Mouse (Mus musculus) liver, embryonic 11.5 days (tissue): ENCODE data around the gene Arid2. TPM values are rescaled to one million over a fixed set of nuclear protein-coding genes. Genes with fewer than 3 reads are reported as not detected.
A peak's percentile ranks its signal among the peaks of the same experiment; 100 is the strongest.
"Not testable (repeated sequence)": the region's sequence is repeated elsewhere in the genome, so short reads cannot be mapped to it uniquely, and the experiment has no call there.

ENCODE experiments used
- ATAC-seq: fragments of 200-750 bp; cut with Nextera tagmentation; replicated peaks from 2 replicates; pipeline ENCODE4 v1.8.0; 2017; ENCODE audit warnings: moderate number of reproducible peaks, mild to moderate bottlenecking, moderate TSS enrichment, moderate library complexity; ENCODE audit not compliant: low FRiP score
- DNase-seq: peaks from one replicate; pipeline ENCODE4 v3.0.0-alpha.2; 2017; ENCODE audit warnings: low spot score
- H3K27ac ChIP-seq: fragments of 300-500 bp; sonication (generic); 2 replicates; pipeline ENCODE4 v1.5.1; 2014; ENCODE audit warnings: mild to moderate bottlenecking, low read depth, low read length, control low read depth
- H3K27me3 ChIP-seq: fragments of 300-500 bp; sonication (generic); replicated peaks from 2 replicates; pipeline ENCODE4 v1.6.1; 2014; ENCODE audit warnings: low read length, mixed read lengths; ENCODE audit not compliant: control insufficient read depth, insufficient read depth
- H3K36me3 ChIP-seq: fragments of 300-500 bp; sonication (generic); 2 replicates; pipeline ENCODE4 v1.6.1; 2014; ENCODE audit warnings: mild to moderate bottlenecking, low read length, moderate library complexity, mixed read lengths; ENCODE audit not compliant: control insufficient read depth, insufficient read depth
- H3K4me1 ChIP-seq: fragments of 300-500 bp; sonication (generic); replicated peaks from 2 replicates; pipeline ENCODE4 v1.6.1; 2014; ENCODE audit warnings: low read length, mixed read lengths; ENCODE audit not compliant: control insufficient read depth, insufficient read depth
- H3K4me2 ChIP-seq: fragments of 300-500 bp; sonication (generic); 2 replicates; pipeline ENCODE4 v1.6.1; 2014; ENCODE audit warnings: mild to moderate bottlenecking, control low read depth, moderate library complexity
- H3K4me3 ChIP-seq: fragments of 300-500 bp; sonication (generic); 2 replicates; pipeline ENCODE4 v1.5.1; 2014; ENCODE audit warnings: low read depth, low read length, control low read depth
- H3K9ac ChIP-seq: fragments of 300-500 bp; sonication (generic); 2 replicates; pipeline ENCODE4 v1.6.1; 2014; ENCODE audit warnings: low read depth, low read length, control low read depth
- H3K9me3 ChIP-seq: fragments of 300-500 bp; sonication (generic); 2 replicates; pipeline ENCODE4 v1.6.1; 2016; ENCODE audit warnings: low read length, inconsistent platforms, mixed read lengths; ENCODE audit not compliant: control insufficient read depth
- WGBS: fragments of 180-500 bp; shearing (Covaris S2); extraction: QIAGEN DNeasy Blood & Tissue Kit; methylation state at CpG from one replicate; pipeline ENCODE4 v1.1.7; 2014; 5-methylcytosine and 5-hydroxymethylcytosine counted together
- polyA plus RNA-seq: library from polyadenylated mRNA; unstranded; fragments of >200 nt; fragmentation: Nextera tagmentation; extraction: Ambion mirVana; gene quantifications from 2 replicates; pipeline ENCODE4 v1.2.1, GENCODE M21; 2014

The Arid2 gene
- polyA plus RNA-seq = 24.8 and 25.8 TPM in 2 replicates

DNA sequence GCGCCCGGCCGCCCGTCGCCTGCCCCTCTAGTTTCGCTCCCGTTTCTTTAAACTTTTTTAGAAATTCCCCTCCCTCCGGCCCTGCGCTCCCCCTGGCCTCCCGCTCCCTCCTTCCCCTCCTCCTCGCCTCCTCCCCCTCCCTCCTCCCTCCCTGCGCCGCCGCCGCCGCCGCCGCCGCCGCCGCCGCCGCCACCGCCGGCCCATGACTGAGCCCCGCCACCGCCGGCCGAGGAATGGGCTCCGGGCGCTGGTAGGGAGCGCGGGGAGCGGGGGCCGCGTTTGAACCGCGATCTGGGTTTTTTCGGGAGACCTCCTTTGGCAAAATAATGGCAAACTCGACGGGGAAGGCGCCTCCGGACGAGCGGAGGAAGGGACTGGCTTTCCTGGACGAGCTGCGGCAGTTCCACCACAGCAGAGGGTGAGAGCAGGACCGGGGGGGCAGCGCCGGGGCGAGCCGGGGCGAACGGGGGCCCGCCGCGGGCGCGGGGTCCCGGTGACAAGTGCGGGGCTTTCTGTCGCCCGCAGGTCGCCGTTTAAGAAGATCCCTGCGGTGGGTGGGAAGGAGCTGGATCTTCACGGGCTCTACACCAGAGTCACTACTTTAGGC, at the start of gene Arid2:
TSS of gene Arid2 (plus strand) at position 150 of the 607 bp plus-strand sequence.
- peak within 1 kb of the TSS; percentile 100 for H3K27ac ChIP-seq
- H3K27me3 ChIP-seq = no peaks in the 10 kb centered on the region
- WGBS = 0% methylated on average over 59 of the region's 67 CpGs
- peak within 1 kb of the TSS; percentile 76 for H3K4me2 ChIP-seq
- no peaks in the 10 kb centered on the region for H3K36me3 ChIP-seq
- peak within 1 kb of the TSS; percentile 95 for H3K4me3 ChIP-seq
- peak within 1 kb of the TSS; percentile 100 for H3K9ac ChIP-seq
- DNase-seq = peak; percentile 82
- peak; percentile 49 for ATAC-seq
- H3K4me1 ChIP-seq = peaks cover 18% of the 10 kb centered on the region
- H3K9me3 ChIP-seq = no peaks in the 10 kb centered on the region

DNA sequence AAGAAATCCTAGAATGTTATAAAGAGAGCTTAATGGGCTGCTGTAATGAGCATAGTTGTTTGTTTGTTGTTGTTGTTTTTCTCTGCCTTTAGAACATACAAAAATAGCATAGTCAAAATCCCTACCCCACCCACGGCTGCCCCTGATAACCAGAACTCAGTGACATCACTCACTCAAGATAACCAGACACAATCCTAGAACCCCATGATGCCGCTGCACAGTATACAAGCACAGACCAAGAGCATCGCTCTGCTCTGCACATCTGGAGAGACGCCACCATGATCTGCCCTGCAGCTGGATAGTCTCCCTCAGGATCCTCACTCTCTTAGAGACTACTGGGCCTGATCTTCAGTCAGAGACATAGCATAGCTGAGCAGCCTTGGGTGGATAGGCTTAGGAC, 49.2 kb upstream of the Arid2 start:
- Histone ChIP-seq H3K36me3 (no peaks in the 10 kb centered on the region), H3K9ac (no peak overlapping the region), H3K4me1 (peaks cover 2% of the 10 kb centered on the region; the same call in 1 of the 2 replicates), H3K27ac (no peak overlapping the region), H3K27me3 (no peaks in the 10 kb centered on the region), H3K9me3 (no peaks in the 10 kb centered on the region), H3K4me2 (no peak overlapping the region), H3K4me3 (no peak overlapping the region)
- WGBS = 73% methylated on average over 4 of the region's 4 CpGs
- ATAC-seq (peak; percentile 86), DNase-seq (no peak)

DNA sequence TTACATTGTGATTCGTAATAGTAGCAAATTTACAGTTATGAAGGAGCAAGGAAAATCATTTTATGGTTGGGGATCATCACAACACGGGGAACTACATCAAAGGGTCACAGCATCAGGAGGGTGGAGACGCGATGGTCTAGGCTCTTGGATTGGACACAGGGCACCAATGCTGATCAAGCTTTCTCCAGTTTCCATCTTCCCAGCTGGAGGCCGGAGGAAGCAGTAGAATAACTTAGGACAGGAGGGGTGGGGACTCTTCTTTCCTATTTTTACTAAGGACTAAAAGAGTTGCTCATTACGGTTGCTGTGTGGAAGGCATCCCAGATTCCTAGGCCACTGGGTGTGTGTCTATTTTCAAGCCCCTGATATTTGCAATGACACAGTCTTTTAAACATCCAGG, 43.1 kb upstream of the Arid2 start:
- Histone ChIP-seq H3K27me3 (no peaks in the 10 kb centered on the region), H3K4me2 (no peak overlapping the region), H3K9me3 (no peaks in the 10 kb centered on the region), H3K9ac (no peak overlapping the region), H3K4me3 (no peak overlapping the region), H3K27ac (no peak overlapping the region), H3K36me3 (no peaks in the 10 kb centered on the region), H3K4me1 (no peaks in the 10 kb centered on the region)
- 84% methylated on average over 6 of the region's 6 CpGs for WGBS
- no peak for DNase-seq
- no peak for ATAC-seq

DNA sequence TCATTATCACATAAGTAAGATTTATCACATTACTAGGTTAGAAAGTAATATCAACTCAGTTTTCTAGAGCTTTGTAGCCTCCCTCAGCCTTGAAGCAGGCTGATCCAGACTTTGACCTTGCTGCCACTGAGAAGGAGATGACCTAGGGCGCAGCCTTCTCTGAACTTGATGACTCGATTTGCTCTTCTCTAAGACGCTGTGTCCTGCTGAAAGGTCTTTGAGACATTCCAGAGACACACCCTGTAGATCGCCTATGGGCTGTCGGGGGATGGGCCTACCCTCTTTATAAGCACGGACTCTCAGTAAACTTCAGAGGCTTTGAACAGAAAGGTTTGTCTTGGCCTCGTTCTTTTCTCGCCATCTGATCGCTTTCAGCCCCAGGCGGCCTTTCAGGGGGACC, 42.6 kb upstream of the Arid2 start:
- H3K9me3 ChIP-seq, H3K9ac ChIP-seq, H3K4me3 ChIP-seq, H3K4me1 ChIP-seq, H3K27ac ChIP-seq, ATAC-seq, DNase-seq, H3K27me3 ChIP-seq, H3K36me3 ChIP-seq, H3K4me2 ChIP-seq: not testable (repeated sequence)
- WGBS = 67% methylated on average over 10 of the region's 10 CpGs

DNA sequence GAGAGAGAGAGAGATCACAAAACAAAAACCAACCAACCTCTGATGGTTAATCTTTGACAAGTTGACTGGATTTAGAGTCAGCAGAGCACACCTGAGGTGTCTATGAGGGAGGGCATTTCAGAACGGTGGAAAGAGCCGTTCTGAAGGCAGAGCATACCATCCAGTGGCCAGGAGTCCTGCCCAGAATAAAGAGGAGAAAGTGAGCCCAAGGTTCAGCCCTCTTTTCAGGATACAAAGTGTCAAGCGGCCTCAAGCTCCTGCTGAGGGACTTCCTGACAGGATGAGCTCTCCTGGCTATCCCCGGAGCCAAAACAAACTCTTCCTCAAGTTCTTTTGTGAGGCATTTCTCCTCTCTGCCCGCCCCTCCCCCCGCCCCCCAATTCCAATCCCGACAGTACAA, 33.5 kb upstream of the Arid2 start:
- Histone ChIP-seq H3K4me2 (peak overlapping the region; percentile 52), H3K9me3 (no peaks in the 10 kb centered on the region), H3K27ac (no peak overlapping the region), H3K27me3 (no peaks in the 10 kb centered on the region), H3K9ac (no peak overlapping the region), H3K4me1 (no peaks in the 10 kb centered on the region), H3K4me3 (peak overlapping the region; percentile 19; the same call in 1 of the 2 replicates), H3K36me3 (no peaks in the 10 kb centered on the region)
- DNase-seq (no peak), ATAC-seq (no peak)
- 6% methylated on average over 7 of the region's 7 CpGs for whole genome bisulfite sequencing

DNA sequence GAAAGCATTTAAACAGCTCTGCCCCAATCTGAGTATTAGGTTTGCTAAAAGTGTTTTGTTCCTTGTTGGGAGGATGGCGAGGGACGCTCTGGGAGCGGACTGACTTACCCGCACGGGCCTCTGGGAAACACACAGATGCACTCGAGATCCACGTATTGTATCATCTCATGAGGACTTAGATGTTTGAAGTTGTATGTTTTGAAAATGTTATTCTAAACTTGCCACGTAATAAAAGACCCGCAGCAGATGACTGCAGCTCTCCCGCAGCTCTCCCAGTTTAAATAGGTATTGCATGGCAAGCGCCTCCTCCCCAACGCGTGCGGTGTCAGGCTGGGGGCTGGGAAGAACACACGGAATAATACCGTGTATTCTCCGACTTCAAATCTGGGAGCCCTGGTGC, 33.0 kb upstream of the Arid2 start:
- Histone ChIP-seq H3K4me2 (peak overlapping the region; percentile 52), H3K9me3 (no peaks in the 10 kb centered on the region), H3K27me3 (no peaks in the 10 kb centered on the region), H3K9ac (no peak overlapping the region), H3K27ac (no peak overlapping the region), H3K4me3 (peak overlapping the region; percentile 19; the same call in 1 of the 2 replicates), H3K4me1 (no peaks in the 10 kb centered on the region), H3K36me3 (no peaks in the 10 kb centered on the region)
- no peak for ATAC-seq
- DNase-seq = no peak
- 6% methylated on average over 17 of the region's 17 CpGs for WGBS

DNA sequence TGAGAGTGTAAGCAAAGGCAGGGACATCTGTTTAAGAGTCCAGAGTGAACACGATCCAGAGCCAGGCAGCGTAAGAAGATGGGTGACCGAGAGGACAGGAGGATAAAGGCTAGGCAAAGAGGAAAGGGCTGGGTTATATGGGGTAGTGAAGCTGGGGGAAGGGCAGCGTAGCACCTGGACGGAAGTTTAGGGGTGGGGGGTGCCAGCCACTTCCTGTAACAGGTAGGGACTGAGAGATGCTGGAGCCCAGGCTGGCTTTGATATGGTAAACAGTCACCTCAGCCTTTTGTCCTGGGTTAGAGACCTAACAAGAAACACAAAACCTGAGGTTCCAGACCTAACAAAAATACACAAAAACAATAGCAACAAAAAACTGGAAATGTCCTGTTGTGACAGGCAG, 29.5 kb upstream of the Arid2 start:
- Histone ChIP-seq H3K36me3 (no peaks in the 10 kb centered on the region), H3K9me3 (peaks cover 3% of the 10 kb centered on the region; the same call in 1 of the 2 replicates), H3K4me2 (no peak overlapping the region), H3K27ac (no peak overlapping the region), H3K27me3 (no peaks in the 10 kb centered on the region), H3K9ac (no peak overlapping the region), H3K4me3 (no peak overlapping the region), H3K4me1 (no peaks in the 10 kb centered on the region)
- ATAC-seq (no peak), DNase-seq (no peak)
- WGBS = 72% methylated on average over 5 of the region's 5 CpGs

DNA sequence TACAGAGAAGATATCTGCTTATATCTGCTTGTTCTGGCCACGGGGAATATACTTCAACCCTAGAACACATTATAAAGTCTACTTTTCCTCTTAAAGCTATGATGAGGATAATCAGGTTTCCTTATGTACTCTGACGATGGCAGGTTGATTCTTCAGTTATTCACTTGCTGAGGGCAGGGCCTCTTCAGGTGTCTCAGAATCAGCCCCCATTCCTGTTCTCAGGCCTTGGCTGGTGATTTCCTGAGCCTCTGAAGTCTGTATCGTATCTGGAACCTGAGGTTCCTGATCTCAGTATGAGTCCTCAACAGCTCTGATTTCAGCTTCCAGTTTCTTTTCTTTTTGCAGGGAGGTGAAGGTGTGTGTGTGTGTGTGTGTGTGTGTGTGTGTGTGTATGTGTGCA, 22.7 kb upstream of the Arid2 start:
- Histone ChIP-seq H3K9me3 (peaks cover 12% of the 10 kb centered on the region; the same call in 1 of the 2 replicates), H3K4me1 (no peaks in the 10 kb centered on the region), H3K36me3 (peaks cover 21% of the 10 kb centered on the region), H3K9ac (no peak overlapping the region), H3K27ac (no peak overlapping the region), H3K27me3 (no peaks in the 10 kb centered on the region), H3K4me3 (no peak overlapping the region), H3K4me2 (no peak overlapping the region)
- ATAC-seq (no peak), DNase-seq (no peak)
- 88% methylated on average over 3 of the region's 3 CpGs for WGBS

DNA sequence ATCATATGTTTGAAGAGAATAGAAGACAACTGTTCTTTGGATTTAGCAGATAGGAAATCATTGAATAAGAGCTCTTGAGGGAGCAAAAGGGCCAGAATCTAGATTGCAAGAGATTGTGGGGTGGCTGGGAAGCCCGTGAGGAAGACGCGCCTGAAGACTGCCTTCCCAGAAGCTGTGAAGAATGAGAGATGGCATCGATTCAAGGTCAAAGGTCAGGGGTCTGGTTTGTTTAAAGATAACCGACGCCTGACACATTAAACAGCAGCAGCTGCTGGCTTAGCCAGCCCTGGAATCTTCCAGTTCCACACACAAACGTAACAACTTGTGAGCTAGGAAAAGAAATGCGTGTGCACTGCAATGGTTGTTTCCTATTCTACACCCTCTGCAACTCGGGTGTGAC, 19.4 kb upstream of the Arid2 start:
- H3K4me2 ChIP-seq = no peak overlapping the region
- H3K36me3 ChIP-seq = peaks cover 21% of the 10 kb centered on the region
- 60% methylated on average over 9 of the region's 9 CpGs for WGBS
- no peaks in the 10 kb centered on the region for H3K27me3 ChIP-seq
- H3K4me1 ChIP-seq = no peaks in the 10 kb centered on the region
- H3K27ac ChIP-seq = no peak overlapping the region
- no peak overlapping the region for H3K9ac ChIP-seq
- ATAC-seq = no peak
- no peak overlapping the region for H3K4me3 ChIP-seq
- H3K9me3 ChIP-seq = peaks cover 7% of the 10 kb centered on the region; the same call in 1 of the 2 replicates
- DNase-seq = no peak
